Mouse (Mus musculus) intestine, postnatal 0 days (tissue): Measurements from ENCODE around the gene H1f0. TPM values are rescaled to one million over a fixed set of nuclear protein-coding genes. Genes with fewer than 3 reads are reported as not detected.

Experiments
- ATAC-seq: fragments of 200-750 bp; cut with Nextera tagmentation; 2 replicates; pipeline ENCODE4 v1.8.0; 2017; ENCODE audit warnings: mild to moderate bottlenecking, moderate TSS enrichment, moderate library complexity
- H3K27ac ChIP-seq: fragments of 300-500 bp; sonication (generic); 2 replicates; pipeline ENCODE4 v1.5.1; 2014; ENCODE audit warnings: mild to moderate bottlenecking, low read depth, low read length, moderate library complexity
- H3K27me3 ChIP-seq: fragments of 300-500 bp; sonication (generic); replicated peaks from 2 replicates; pipeline ENCODE4 v1.6.1; 2014; ENCODE audit warnings: low read length, mixed read lengths; ENCODE audit not compliant: control insufficient read depth, insufficient read depth
- H3K36me3 ChIP-seq: fragments of 300-500 bp; sonication (generic); 2 replicates; pipeline ENCODE4 v1.6.1; 2014; ENCODE audit warnings: mild to moderate bottlenecking, moderate library complexity; ENCODE audit not compliant: control insufficient read depth, insufficient read depth
- H3K4me1 ChIP-seq: fragments of 300-500 bp; sonication (generic); replicated peaks from 2 replicates; pipeline ENCODE4 v1.6.1; 2014; ENCODE audit warnings: antibody characterized with exemption, low read length, mixed read lengths; ENCODE audit not compliant: control insufficient read depth, insufficient read depth
- H3K4me2 ChIP-seq: fragments of 300-500 bp; sonication (generic); replicated peaks from 2 replicates; pipeline ENCODE4 v1.6.1; 2014; ENCODE audit warnings: low read depth, mild to moderate bottlenecking, moderate library complexity
- H3K4me3 ChIP-seq: fragments of 300-500 bp; sonication (generic); 2 replicates; pipeline ENCODE4 v1.5.1; 2014; ENCODE audit warnings: low read depth, low read length
- H3K9ac ChIP-seq: fragments of 300-500 bp; sonication (generic); 2 replicates; pipeline ENCODE4 v1.6.1; 2014; ENCODE audit warnings: mild to moderate bottlenecking, low read depth, low read length
- H3K9me3 ChIP-seq: fragments of 300-500 bp; sonication (generic); 2 replicates; pipeline ENCODE4 v1.6.1; 2016; ENCODE audit warnings: mixed run types; ENCODE audit not compliant: control insufficient read depth
- CTCF ChIP-seq: sonication (generic); IDR thresholded peaks from 2 replicates; pipeline ENCODE4 v1.5.1; 2016; ENCODE audit warnings: low read depth, mild to moderate bottlenecking, control low read depth, antibody characterized with exemption, moderate library complexity
- WGBS: fragments of 180-500 bp; shearing (Covaris S2); extraction: QIAGEN DNeasy Blood & Tissue Kit; methylation state at CpG from one replicate; pipeline ENCODE4 v1.1.7; 2014; 5-methylcytosine and 5-hydroxymethylcytosine counted together
- polyA plus RNA-seq: library from polyadenylated mRNA; unstranded; fragments of >200 nt; fragmentation: Nextera tagmentation; extraction: Ambion mirVana; gene quantifications from 2 replicates; pipeline ENCODE4 v1.2.1, GENCODE M21; 2015

Gene H1f0
- polyA plus RNA-seq, 1 experiment from 2014 or later: 319 TPM

GRCm38 (mm10) chr15:79023366-79023765 lies 4.9 kb upstream of the H1f0 start:
- Histone ChIP-seq H3K27ac (no peak overlapping the region; the same call in 1 of the 2 replicates), H3K4me3 (no peak overlapping the region), H3K36me3 (no peaks in the 10 kb centered on the region), H3K9me3 (no peaks in the 10 kb centered on the region), H3K27me3 (no peaks in the 10 kb centered on the region), H3K4me2 (no peak overlapping the region), H3K4me1 (no peaks in the 10 kb centered on the region), H3K9ac (no peak overlapping the region)
- TF ChIP-seq CTCF: no peak
- ATAC-seq: peak; percentile 43
- WGBS: 33% methylated on average over 1 of the region's 1 CpGs

- no peaks in the 10 kb centered on the region for H3K36me3 ChIP-seq
- H3K4me1 ChIP-seq: no peaks in the 10 kb centered on the region
- no peaks in the 10 kb centered on the region for H3K9me3 ChIP-seq
- H3K4me2 ChIP-seq: peak overlapping the region; percentile 75
- 0 out of 2 replicates have a peak overlapping the region, but pooled peaks have one; percentile 4 for H3K4me3 ChIP-seq
- 0 out of 2 replicates have a peak overlapping the region, but pooled peaks have one; percentile 17 for H3K9ac ChIP-seq
- ATAC-seq: no peak
- no peak for TF ChIP-seq CTCF
- H3K27me3 ChIP-seq: no peaks in the 10 kb centered on the region
- H3K27ac ChIP-seq: peak overlapping the region; percentile 37; the same call in 1 of the 2 replicates
- WGBS: 14% methylated on average over 17 of the region's 18 CpGs
Observed at GRCm38 (mm10) chr15:79025687-79026308, 2.5 kb upstream of the H1f0 start.

DNA sequence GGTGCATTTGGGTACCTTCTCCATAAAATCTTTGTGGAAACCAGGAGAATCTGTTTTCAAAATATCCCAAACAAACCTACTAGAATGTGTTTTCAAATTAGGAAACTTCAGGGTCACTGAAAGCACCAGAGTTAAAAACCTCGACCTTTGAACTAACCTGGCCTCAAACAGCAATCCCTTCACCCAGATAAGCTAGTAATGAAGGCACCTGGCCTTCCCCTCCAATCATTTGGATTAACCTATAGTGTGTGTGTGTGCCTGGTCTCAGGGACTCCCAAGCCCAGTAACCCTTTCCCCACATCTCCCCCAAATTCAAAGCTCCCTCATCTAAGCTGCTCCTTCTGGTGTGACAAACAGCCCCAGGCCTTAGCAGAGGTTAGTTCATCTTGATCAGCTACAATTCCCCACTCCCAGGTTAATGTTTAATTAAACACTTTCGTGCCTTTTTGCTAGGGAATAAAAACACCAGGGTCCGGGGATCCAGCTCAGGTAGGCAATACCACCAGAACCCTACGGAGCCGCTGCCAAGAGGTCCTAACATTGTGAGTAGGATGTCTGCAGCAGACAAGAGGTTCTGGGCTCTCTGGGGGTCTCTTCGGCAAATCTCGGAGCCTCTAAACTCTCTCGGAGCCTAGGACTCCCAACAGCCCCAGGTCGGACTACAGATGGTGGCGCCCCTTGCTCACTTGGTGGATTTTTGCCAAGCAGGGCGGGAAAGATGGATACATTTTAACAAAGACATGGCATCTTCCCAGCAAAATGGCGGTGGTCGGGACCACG lies 1.5 kb upstream of the H1f0 start:
- Histone ChIP-seq H3K9me3 (no peaks in the 10 kb centered on the region), H3K36me3 (no peaks in the 10 kb centered on the region), H3K4me2 (peak overlapping the region; percentile 75), H3K4me1 (0 out of 2 replicates have a peak, but pooled peaks cover 2% of the 10 kb centered on the region), H3K4me3 (peak overlapping the region; percentile 84), H3K9ac (peak overlapping the region; percentile 98), H3K27ac (peak overlapping the region; percentile 98), H3K27me3 (no peaks in the 10 kb centered on the region)
- WGBS: 33% methylated on average over 14 of the region's 14 CpGs
- no peak for TF ChIP-seq CTCF
- no peak for ATAC-seq

DNA sequence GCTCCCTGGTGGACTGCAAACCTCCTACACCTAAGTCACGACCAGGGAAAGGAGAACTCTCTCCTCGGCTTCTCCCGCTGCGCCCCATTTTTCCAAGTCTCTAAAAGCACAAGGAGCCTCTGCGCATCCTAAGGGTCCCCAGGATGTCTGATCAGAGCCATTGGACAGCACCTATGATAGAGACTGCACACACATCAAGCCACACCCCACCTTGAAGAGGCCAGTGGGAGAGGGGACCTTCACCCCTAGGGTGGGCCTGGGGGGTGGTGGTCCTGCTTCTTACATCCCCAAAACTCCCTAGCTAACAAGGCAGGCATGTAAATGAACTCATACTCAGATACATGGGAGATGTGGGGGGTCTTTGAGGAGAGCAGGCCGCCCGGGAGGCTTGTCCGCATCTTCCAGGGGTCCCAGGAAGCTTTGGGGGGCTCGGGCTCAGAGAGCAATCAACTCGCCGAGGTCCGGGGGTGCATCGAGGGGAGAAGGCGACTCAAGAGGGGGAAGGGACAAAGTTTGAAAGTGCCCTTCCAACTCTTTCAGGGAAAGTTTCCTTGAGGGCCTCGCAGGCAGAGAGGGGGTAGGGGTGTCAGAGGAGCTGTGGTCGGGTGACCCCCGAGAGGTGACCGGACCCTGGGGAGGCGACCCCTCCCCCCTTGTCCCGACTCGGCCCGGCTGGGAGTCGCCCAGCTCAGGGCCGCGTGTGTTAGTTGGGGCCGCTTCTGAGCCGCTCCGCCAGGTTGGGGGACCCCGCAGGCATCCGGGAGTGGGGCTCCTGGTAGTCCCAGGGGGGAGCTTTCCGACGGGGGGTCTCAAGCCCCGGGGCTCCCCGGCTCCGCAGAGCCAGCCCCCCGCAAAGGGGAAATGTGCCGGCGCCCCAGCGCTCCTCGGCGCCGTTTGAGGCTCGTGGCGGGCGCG lies 702 bp upstream of the H1f0 start:
- TF ChIP-seq CTCF: no peak
- no peaks in the 10 kb centered on the region for H3K9me3 ChIP-seq
- no peaks in the 10 kb centered on the region for H3K36me3 ChIP-seq
- H3K27ac ChIP-seq: peak overlapping the region; percentile 98
- H3K4me2 ChIP-seq: peak overlapping the region; percentile 75
- WGBS: 5% methylated on average over 37 of the region's 46 CpGs
- peak overlapping the region; percentile 98 for H3K9ac ChIP-seq
- no peaks in the 10 kb centered on the region for H3K27me3 ChIP-seq
- peak overlapping the region; percentile 84 for H3K4me3 ChIP-seq
- ATAC-seq: no peak
- H3K4me1 ChIP-seq: 0 out of 2 replicates have a peak, but pooled peaks cover 2% of the 10 kb centered on the region

GRCm38 (mm10) chr15:79028823-79029484 lies 704 bp downstream of the H1f0 start:
- H3K4me3 ChIP-seq: peak overlapping the region; percentile 84
- H3K9me3 ChIP-seq: no peaks in the 10 kb centered on the region
- H3K27ac ChIP-seq: peak overlapping the region; percentile 98
- no peaks in the 10 kb centered on the region for H3K27me3 ChIP-seq
- peaks cover 3% of the 10 kb centered on the region; the same call in 1 of the 2 replicates for H3K36me3 ChIP-seq
- ATAC-seq: no peak
- WGBS: 8% methylated on average over 16 of the region's 16 CpGs
- peak overlapping the region; percentile 75 for H3K4me2 ChIP-seq
- peak overlapping the region; percentile 98 for H3K9ac ChIP-seq
- no peak for TF ChIP-seq CTCF
- H3K4me1 ChIP-seq: 0 out of 2 replicates have a peak, but pooled peaks cover 2% of the 10 kb centered on the region
